Mouse (Mus musculus) regulatory T cell (primary cell): ENCODE results near the gene Nt5c2.

Experiments used
- in situ Hi-C: fragments of 300-600 bp; cut with MboI, MseI; formaldehyde crosslinking; loops from one replicate; pipeline ENCODE4 v1.15.1; 2025; ENCODE audit warnings: high pct_unique_total_duplicates

Nt5c2 gene

GRCm38 (mm10) chr19:46932608-46933007, 82.3 kb downstream of the Nt5c2 start:
- in situ Hi-C loops = no loop called here

- in situ Hi-C loops = no loop called here
Observed at GRCm38 (mm10) chr19:46930026-46930425, 84.9 kb downstream of the Nt5c2 start.

GRCm38 (mm10) chr19:46929044-46929587, 85.8 kb downstream of the Nt5c2 start:
- in situ Hi-C loops = no loop called here

GRCm38 (mm10) chr19:46928136-46928535, 86.8 kb downstream of the Nt5c2 start:
- in situ Hi-C loops = no loop called here

GRCm38 (mm10) chr19:46926951-46927350, 88.0 kb downstream of the Nt5c2 start:
- in situ Hi-C loops = no loop called here

GRCm38 (mm10) chr19:46926357-46926756, 88.6 kb downstream of the Nt5c2 start:
- in situ Hi-C loops = no loop called here

GRCm38 (mm10) chr19:46920571-46920970, 94.4 kb downstream of the Nt5c2 start:
- in situ Hi-C loops = no loop called here

GRCm38 (mm10) chr19:46915406-46916080, 99.4 kb downstream of the Nt5c2 start:
- in situ Hi-C loops = no loop called here

GRCm38 (mm10) chr19:46913626-46914025, 101.3 kb downstream of the Nt5c2 start:
- in situ Hi-C loops = no loop called here

GRCm38 (mm10) chr19:46911492-46911891, 103.5 kb downstream of the Nt5c2 start:
- in situ Hi-C loops = no loop called here

GRCm38 (mm10) chr19:46908977-46909376, 106.0 kb downstream of the Nt5c2 start:
- in situ Hi-C loops = no loop called here

GRCm38 (mm10) chr19:46908207-46908606, 106.7 kb downstream of the Nt5c2 start:
- in situ Hi-C loops = no loop called here

- in situ Hi-C loops = no loop called here
Observed at GRCm38 (mm10) chr19:46905971-46906370, 109.0 kb downstream of the Nt5c2 start.

- in situ Hi-C loops = no loop called here
Observed at GRCm38 (mm10) chr19:46905383-46905782, 109.6 kb downstream of the Nt5c2 start.

- in situ Hi-C loops = no loop called here
Observed at GRCm38 (mm10) chr19:46904907-46905306, 110.0 kb downstream of the Nt5c2 start.

GRCm38 (mm10) chr19:46903379-46903778, 111.6 kb downstream of the Nt5c2 start:
- in situ Hi-C loops = no loop called here

GRCm38 (mm10) chr19:46901323-46901722, 113.6 kb downstream of the Nt5c2 start:
- in situ Hi-C loops = no loop called here

- in situ Hi-C loops = no loop called here
Observed at GRCm38 (mm10) chr19:46900786-46901185, 114.2 kb downstream of the Nt5c2 start.

GRCm38 (mm10) chr19:46899871-46900270, 115.1 kb downstream of the Nt5c2 start:
- in situ Hi-C loops = no loop called here

- in situ Hi-C loops = no loop called here
Observed at GRCm38 (mm10) chr19:46899306-46899705, 115.6 kb downstream of the Nt5c2 start.

- in situ Hi-C loops = no loop called here
Observed at GRCm38 (mm10) chr19:46898222-46898621, 116.7 kb downstream of the Nt5c2 start.

GRCm38 (mm10) chr19:46897135-46897534, 117.8 kb downstream of the Nt5c2 start:
- in situ Hi-C loops = no loop called here

- in situ Hi-C loops = no loop called here
Observed at GRCm38 (mm10) chr19:46893484-46893883, 121.5 kb downstream of the Nt5c2 start.

GRCm38 (mm10) chr19:46892856-46893255, 122.1 kb downstream of the Nt5c2 start:
- in situ Hi-C loops = no loop called here
